Mouse (Mus musculus) forebrain, embryonic 16.5 days (tissue): ENCODE measurements at regions not wholly inside any gene's neighbourhood (a gene's known extent, or its start where the extent isn't known, plus 50 kb on each side); places are given as distances from the start of the nearest gene placed in this dataset.

Source experiments
- ATAC-seq: fragments of 200-750 bp; cut with Nextera tagmentation; 2 replicates; pipeline ENCODE4 v1.8.0; 2017; ENCODE audit warnings: mild to moderate bottlenecking, moderate library complexity
- H3K27ac ChIP-seq: fragments of 300-500 bp; sonication (generic); 2 replicates; pipeline ENCODE4 v1.5.1; 2014; ENCODE audit warnings: low read length, control low read depth
- H3K27me3 ChIP-seq: fragments of 300-500 bp; sonication (generic); replicated peaks from 2 replicates; pipeline ENCODE4 v1.6.1; 2014; ENCODE audit warnings: low read length; ENCODE audit not compliant: control insufficient read depth, insufficient read depth
- H3K36me3 ChIP-seq: fragments of 300-500 bp; sonication (generic); 2 replicates; pipeline ENCODE4 v1.6.1; 2014; ENCODE audit not compliant: control insufficient read depth, insufficient read depth
- H3K4me1 ChIP-seq: fragments of 300-500 bp; sonication (generic); replicated peaks from 2 replicates; pipeline ENCODE4 v1.6.1; 2014; ENCODE audit warnings: low read length; ENCODE audit not compliant: control insufficient read depth, insufficient read depth
- H3K4me2 ChIP-seq: fragments of 300-500 bp; sonication (generic); 2 replicates; pipeline ENCODE4 v1.6.1; 2014; ENCODE audit warnings: mild to moderate bottlenecking, low read length, control low read depth
- H3K4me3 ChIP-seq: fragments of 300-500 bp; sonication (generic); replicated peaks from 2 replicates; pipeline ENCODE4 v1.5.1; 2014; ENCODE audit warnings: mild to moderate bottlenecking, low read length, control low read depth
- H3K9ac ChIP-seq: fragments of 300-500 bp; sonication (generic); replicated peaks from 2 replicates; pipeline ENCODE4 v1.6.1; 2014; ENCODE audit warnings: low read depth, low read length, control low read depth
- H3K9me3 ChIP-seq: fragments of 300-500 bp; sonication (generic); 2 replicates; pipeline ENCODE4 v1.6.1; 2016; ENCODE audit warnings: low read length; ENCODE audit not compliant: control insufficient read depth
- WGBS: fragments of 180-500 bp; shearing (Covaris S2); extraction: QIAGEN DNeasy Blood & Tissue Kit; methylation state at CpG from one replicate; pipeline ENCODE4 v1.1.7; 2014; 5-methylcytosine and 5-hydroxymethylcytosine counted together

DNA sequence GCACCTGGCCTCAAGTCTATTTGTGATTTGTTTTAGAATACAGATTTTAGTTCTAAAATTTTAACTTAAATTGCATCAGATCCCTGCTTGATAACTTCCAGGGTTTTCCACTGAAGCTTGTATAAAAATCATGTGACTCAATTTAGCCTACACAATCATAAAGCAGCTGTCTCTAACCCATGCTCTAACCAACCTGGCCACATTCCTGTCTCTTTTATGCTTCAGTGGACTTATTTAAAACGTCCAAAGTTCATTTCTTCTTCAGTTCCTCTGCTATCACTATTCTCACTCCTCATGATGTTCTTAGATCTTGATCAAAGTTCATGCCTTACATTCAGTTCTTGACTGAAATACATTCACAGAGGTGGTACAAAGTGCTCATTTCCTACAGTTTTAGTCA, 839.9 kb downstream of the D3Ertd751e start:
- Histone ChIP-seq H3K4me1 (no peaks in the 10 kb centered on the region), H3K27ac (no peak overlapping the region), H3K9me3 (no peaks in the 10 kb centered on the region), H3K4me2 (no peak overlapping the region), H3K36me3 (no peaks in the 10 kb centered on the region), H3K9ac (no peak overlapping the region), H3K27me3 (no peaks in the 10 kb centered on the region), H3K4me3 (no peak overlapping the region)
- ATAC-seq: no peak
- 14% methylated on average over 1 of the region's 1 CpGs for WGBS

DNA sequence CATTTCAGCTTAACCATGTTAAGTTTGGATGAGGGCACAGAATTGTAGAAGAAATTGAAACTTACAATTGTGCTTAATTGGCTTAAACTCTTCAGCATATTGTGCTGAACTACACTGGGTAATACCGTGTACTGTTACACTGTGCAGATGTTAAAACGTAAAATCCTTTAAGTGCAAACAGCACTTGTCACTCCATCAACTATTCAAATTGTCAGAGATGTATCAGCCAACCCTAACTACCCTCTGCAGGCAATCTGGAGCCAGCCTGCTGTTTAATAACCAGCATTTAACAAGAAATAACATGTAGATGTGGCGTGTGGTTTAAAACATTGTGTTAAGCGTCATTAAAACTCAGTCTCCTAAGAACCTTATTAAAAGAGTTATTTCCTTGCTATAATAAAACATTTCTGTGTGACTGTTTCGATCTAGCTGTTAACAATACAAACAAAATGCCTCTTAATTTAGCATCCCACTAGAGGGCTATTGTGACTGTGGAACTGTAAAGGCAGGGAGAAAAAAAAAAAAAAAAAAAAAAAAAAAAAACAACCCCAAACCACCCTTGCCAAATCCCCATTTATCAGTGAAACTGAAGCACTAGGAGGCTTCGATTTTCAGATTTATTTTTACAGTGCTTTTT, 845.0 kb downstream of the D3Ertd751e start:
- Histone ChIP-seq H3K27me3 (no peaks in the 10 kb centered on the region), H3K4me3 (no peak overlapping the region), H3K4me1 (no peaks in the 10 kb centered on the region), H3K4me2 (no peak overlapping the region), H3K27ac (no peak overlapping the region), H3K9ac (no peak overlapping the region), H3K9me3 (no peaks in the 10 kb centered on the region), H3K36me3 (no peaks in the 10 kb centered on the region)
- ATAC-seq: peak; percentile 74
- WGBS: 33% methylated on average over 6 of the region's 6 CpGs

DNA sequence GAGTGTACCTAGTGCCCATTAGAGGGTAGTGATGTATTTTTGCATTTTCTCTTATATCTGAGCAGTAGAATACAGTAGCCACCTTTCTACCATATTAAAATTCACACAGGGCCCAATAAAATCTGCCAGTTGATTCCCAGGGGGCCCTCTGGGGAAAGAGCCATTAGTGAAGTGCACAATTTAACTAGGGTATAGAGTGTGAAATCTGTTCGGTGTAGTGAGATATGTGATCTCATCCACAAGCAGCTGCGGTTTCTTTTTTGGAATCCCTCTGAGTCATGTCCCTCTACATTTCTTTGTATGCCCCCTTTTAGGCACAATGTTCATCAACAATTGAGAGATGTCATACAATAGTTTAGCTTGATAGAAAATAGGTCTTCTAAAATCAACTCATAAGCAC, 847.1 kb downstream of the D3Ertd751e start:
- Histone ChIP-seq H3K4me1 (no peaks in the 10 kb centered on the region), H3K4me2 (no peak overlapping the region), H3K27me3 (no peaks in the 10 kb centered on the region), H3K36me3 (no peaks in the 10 kb centered on the region), H3K4me3 (no peak overlapping the region), H3K9ac (no peak overlapping the region), H3K27ac (no peak overlapping the region), H3K9me3 (no peaks in the 10 kb centered on the region)
- no peak for ATAC-seq
- 84% methylated on average over 2 of the region's 2 CpGs for WGBS

DNA sequence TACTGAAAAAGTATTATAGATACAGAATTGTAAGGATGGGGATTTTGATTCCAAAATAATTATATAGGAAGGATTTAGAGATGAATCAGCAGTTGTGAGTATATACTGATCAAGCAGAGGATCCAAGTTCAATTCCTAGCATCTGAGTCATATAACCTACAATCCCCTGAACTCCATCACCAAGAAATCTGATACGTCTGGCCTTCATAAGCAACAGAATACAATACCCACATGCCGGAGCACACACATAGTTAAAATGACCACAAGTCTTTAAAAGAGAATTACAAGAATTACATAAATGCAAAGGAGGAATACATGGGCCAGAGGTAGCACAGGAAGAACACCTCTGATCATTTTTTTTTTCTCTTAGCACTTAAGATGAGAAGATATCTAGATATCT, 847.7 kb downstream of the D3Ertd751e start:
- ATAC-seq: no peak
- no peaks in the 10 kb centered on the region for H3K27me3 ChIP-seq
- H3K4me1 ChIP-seq: no peaks in the 10 kb centered on the region
- no peak overlapping the region for H3K4me3 ChIP-seq
- H3K27ac ChIP-seq: no peak overlapping the region
- WGBS: 92% methylated on average over 2 of the region's 2 CpGs
- no peaks in the 10 kb centered on the region for H3K9me3 ChIP-seq
- no peak overlapping the region for H3K4me2 ChIP-seq
- H3K36me3 ChIP-seq: no peaks in the 10 kb centered on the region
- H3K9ac ChIP-seq: no peak overlapping the region

DNA sequence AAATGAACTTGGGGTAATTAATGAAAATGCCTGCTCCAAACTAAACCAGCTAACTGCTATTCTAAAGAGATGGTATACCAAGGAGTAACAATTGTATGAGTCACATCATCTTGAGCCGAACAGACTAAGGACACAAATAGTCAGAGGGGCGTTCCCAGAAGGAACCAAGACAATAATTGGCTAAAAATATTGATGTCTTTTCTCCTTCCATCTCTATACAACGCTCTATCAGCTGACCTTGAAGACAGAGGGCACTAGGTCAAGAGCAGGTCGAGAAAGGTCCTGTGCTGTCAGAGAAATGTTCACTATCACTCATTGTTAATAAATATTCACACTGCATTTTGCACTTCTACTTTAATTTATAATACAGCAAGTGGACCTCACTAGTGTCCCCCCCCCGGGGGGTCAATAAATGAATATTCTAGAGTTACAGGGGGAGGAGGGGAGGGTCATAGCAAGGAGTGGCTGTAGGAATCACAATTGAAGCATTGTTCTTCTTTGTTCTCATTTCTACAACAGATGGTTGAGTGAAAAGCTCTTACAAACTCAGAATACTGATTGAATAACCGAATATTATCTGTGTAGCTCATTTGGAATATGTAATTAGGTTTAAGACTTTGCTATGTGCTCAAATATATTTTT, 851.5 kb downstream of the D3Ertd751e start:
- WGBS: 80% methylated on average over 6 of the region's 6 CpGs
- ATAC-seq: no peak

DNA sequence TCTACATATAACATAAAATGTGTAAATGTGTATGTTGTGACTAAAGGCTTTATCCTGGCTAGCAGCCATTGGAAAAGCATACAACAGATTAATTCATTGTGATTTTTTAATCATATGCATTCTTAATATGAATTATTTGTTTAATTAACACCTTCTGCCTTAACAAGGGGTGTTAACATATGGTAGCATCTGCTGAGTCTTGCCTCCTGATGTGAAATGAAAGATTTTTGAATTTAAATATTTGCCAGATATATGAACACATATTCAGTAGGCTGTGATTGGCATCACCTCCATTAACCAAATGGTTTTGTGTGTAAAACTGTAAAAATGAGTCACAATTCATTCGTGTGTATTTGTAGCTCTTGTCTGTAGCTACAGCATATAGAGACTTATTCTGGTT, 854.3 kb downstream of the D3Ertd751e start:
- Histone ChIP-seq H3K9me3 (no peaks in the 10 kb centered on the region), H3K4me3 (no peak overlapping the region), H3K4me1 (no peaks in the 10 kb centered on the region), H3K36me3 (no peaks in the 10 kb centered on the region), H3K27me3 (no peaks in the 10 kb centered on the region), H3K4me2 (no peak overlapping the region), H3K9ac (no peak overlapping the region), H3K27ac (no peak overlapping the region)
- WGBS: 48% methylated on average over 1 of the region's 1 CpGs
- ATAC-seq: peak; percentile 69

More for the DNA sequence above, 851.5 kb downstream of the D3Ertd751e start:
- Histone ChIP-seq H3K9ac (no peak overlapping the region), H3K9me3 (no peaks in the 10 kb centered on the region), H3K27ac (no peak overlapping the region), H3K4me3 (no peak overlapping the region), H3K4me2 (no peak overlapping the region), H3K27me3 (no peaks in the 10 kb centered on the region), H3K4me1 (no peaks in the 10 kb centered on the region), H3K36me3 (no peaks in the 10 kb centered on the region)
